Mouse (Mus musculus) retina, postnatal 7 days (tissue): ENCODE measurements around the gene Ctbp2.

Experiments used
- DNase-seq: peaks from one replicate; pipeline ENCODE4 v3.0.0-alpha.2; 2012; ENCODE audit warnings: low read depth, low spot score

The Ctbp2 gene

GRCm38 (mm10) chr7:133123999-133124700 lies at the start of gene Ctbp2:
Ctbp2 (minus strand) TSS chr7:133124354.
- peak; percentile 76 for DNase-seq

- no peak for DNase-seq
Observed at GRCm38 (mm10) chr7:133171403-133172032, 47.4 kb upstream of the Ctbp2 start.

GRCm38 (mm10) chr7:133168928-133169327 lies 44.8 kb upstream of the Ctbp2 start:
- no peak for DNase-seq

- no peak for DNase-seq
Observed at GRCm38 (mm10) chr7:133167903-133168302, 43.7 kb upstream of the Ctbp2 start.

- DNase-seq: no peak
Observed at GRCm38 (mm10) chr7:133164770-133165169, 40.6 kb upstream of the Ctbp2 start.

DNA sequence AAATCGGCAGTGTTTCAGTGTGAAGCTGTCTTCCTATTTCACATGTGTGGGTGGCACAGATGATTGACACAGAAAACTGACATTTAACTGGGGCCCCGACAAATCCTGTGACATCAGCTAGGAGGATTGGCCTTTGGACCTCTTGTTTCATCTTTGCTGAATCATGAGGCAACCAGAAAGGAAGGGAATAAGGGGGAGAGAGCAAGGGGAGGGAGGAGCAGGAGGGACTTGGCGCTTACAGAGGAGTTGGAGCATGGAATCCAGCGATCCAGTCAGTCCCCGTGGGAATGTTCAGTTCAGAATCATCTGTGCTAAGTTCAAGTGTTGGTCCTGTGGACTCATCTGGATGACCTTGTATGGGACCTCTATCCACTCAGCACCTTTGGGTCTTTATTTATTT lies 38.9 kb upstream of the Ctbp2 start:
- no peak for DNase-seq

DNA sequence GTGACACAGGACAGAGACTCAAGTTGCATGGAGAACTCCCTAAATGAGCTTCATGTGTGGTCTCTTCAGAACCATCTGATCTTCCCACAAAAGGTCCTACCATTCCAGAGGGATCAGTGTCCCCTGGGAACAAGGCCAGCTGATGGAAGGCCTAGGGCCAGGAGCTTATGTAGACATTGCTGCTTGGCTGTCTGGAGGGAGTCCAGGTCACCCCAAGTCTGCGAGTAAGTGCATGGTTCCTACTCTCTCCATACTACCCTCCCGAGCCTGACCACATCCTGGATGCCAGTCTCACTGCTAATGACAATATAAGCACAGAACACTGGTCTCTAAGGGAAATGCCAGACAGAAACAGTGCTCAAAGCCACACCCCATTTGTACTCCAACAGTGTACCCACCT lies 38.0 kb upstream of the Ctbp2 start:
- no peak for DNase-seq

DNA sequence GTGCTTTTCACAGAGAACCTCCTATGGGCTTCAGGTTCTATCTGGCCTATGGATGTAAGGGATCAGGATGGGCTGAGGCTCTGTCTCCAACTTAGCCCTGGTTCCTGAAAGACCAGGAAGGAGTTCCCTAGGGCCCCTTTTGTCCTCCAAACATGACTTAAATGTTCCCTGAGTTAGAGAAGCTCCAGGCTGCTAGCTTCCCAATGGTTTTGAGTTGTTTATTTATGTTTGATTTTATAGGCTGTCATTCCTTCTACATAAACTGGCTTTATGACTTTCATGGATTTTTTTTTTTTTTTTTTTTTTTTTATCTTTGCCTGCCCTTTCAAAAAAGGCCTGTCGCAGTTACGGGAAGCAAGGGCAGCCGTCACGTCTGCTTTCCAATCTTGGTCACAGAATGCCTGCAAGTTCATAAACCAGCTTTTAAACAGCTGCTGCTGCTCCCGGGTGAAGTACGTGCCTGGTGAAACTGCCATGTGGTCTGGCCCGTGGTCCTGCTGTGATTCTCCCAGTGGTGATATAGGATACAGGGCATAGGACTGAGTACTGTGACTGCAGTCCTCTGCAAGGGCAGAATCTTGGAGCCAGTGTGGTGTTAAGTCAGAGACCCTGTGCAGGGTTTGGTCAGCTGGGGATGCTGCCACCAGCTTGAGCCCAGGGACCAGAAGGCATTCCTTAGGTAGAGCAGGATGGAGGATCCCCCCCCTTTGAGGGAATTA lies 37.4 kb upstream of the Ctbp2 start:
- DNase-seq: no peak

GRCm38 (mm10) chr7:133159519-133159918 lies 35.4 kb upstream of the Ctbp2 start:
- no peak for DNase-seq

- DNase-seq: no peak
Observed at GRCm38 (mm10) chr7:133155621-133156020, 31.5 kb upstream of the Ctbp2 start.

GRCm38 (mm10) chr7:133154846-133155245 lies 30.7 kb upstream of the Ctbp2 start:
- no peak for DNase-seq

DNA sequence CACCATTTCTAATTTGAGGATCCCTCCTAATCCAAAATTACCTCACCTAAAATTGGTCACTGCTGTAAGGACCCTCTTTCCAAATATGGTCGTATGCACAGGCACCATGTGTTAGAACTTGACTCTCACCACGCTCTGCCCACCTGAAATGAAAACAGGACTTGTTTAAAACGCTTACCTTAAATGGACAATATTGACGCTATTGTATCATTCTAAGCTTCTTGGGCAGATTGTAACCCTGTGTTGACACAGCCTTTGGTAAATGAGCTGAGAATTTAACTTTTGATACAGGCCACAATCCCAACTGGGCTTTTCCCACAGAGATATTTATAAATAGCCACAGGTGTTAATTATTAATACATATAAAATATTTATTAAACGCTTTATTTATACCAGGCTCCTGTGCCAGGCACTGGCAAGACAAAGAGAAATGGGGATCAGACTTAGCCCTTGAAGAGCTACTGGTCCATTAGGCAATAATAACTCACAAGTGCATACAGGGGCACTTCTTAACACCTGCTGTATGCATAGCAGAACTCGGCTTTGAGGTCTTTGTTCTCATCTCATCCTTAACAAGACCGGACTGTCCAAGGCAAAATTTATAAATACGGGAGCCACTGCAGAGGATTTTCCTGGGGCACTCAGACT lies 15.7 kb upstream of the Ctbp2 start:
- no peak for DNase-seq

DNA sequence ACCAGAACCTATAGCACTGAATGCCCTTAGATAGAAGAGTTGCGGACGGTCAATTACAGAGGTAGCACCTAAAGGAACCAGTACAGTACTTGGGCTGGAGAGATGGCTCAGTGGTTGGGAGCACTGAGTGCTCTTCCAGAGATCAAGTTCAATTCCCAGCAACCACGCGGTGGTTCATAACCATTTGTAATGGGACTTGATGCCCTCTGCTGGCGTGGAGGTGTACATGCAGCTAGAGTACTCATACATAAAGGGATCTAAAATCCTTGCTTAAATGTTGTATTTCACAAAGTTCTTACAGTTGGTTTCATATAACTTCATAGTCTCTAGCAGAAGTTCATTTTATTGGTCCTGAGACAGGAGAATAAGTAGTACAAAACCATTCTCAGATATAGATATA lies 9.4 kb upstream of the Ctbp2 start:
- DNase-seq: no peak

DNA sequence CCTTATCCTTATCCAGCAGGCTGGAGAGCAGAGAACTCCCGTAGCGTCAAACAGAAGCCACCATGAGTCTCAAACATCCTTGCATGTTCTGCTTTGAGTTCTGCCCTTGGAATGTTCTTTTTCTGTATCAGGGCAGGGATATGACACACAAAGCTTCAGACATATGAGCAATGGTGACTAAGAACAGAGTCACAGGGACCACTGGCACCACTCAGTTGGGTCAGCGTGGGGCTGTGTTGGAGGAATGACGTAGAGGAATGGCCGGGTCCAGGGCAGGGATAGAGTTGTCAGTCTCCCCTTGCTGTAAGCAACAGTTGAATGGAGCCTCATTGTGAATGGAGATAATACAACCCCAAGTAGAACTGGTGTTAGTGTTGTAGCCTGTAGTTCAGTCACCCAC lies 8.5 kb upstream of the Ctbp2 start:
- DNase-seq: no peak

DNA sequence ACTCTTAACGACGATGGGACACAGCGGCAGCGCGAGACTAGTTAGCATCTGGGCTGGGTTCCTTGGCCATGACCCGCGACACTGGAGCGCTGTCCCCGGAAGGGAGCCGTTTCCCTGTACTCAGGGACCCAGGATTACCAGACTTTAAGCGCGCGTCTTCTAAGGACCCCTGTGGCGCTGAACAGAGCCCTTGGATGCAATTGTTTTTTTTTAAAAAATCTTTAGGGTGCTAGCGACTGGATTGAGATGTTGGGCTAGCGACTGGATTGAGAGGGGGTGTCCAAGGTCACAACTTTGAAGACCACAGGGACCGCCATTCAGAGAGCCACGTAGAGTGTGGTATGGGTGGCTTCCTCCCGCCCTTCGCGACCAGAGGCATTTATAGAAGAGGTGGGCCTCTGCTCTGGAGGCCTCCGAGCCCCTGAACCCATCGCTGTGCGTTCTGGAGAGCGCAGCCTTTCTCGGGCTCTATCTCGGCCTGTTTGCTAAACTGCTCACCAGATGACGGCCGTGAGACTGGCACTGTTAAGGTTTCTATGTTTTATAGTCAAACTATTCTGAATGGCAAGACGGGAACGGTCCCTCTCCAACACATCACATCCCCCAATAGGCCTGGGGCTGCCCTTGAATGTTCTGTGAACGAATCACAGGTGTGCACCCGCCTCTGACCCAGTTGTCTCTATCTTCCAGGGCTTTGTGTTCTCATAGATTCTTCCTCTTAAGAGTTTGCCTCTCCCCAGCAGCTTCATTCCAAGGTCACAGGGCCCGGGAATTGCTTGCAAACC lies 739 bp upstream of the Ctbp2 start:
- DNase-seq: no peak

DNA sequence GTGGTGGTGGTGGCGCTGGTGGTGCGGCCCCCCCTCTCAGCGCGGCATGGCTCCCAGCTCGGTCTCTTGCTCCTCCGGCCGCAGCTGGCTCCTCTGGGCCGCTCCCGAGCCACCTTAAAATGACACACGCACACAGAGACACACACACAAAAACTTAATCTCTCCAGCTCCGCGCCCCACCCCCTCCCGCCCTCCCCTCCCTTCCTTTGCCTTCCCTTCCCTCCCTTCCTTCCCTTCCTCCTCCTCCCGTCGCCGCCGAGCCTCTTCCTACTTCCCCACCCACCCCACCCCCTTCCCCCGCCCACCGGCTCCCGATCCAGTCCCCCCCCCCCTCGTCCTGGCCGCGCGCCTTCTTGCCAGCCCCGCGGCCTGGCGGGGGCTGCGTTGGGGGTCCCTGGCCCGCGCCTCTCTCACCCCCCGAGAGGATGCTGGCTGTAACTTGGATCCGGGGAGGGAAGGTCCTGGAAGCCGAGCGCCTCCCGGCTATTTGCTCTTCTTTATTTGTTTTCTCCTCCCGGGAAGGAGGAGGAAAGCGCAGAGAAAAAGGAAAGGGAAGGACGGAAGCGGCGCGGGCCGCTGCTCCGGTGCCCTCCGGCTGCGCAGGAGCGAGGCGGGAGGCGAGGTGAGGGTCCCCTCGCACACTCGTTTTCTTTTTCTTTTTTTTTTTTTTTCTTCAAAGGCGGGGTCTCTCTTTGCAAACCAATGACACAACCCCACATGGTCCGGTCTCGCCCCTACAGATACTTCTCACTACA lies 733 bp downstream of the Ctbp2 start, which contains the start of gene Fgfr2:
Gene Fgfr2 (minus strand): TSS at position 107 of the 755 bp plus-strand sequence.
- no peak for DNase-seq

DNA sequence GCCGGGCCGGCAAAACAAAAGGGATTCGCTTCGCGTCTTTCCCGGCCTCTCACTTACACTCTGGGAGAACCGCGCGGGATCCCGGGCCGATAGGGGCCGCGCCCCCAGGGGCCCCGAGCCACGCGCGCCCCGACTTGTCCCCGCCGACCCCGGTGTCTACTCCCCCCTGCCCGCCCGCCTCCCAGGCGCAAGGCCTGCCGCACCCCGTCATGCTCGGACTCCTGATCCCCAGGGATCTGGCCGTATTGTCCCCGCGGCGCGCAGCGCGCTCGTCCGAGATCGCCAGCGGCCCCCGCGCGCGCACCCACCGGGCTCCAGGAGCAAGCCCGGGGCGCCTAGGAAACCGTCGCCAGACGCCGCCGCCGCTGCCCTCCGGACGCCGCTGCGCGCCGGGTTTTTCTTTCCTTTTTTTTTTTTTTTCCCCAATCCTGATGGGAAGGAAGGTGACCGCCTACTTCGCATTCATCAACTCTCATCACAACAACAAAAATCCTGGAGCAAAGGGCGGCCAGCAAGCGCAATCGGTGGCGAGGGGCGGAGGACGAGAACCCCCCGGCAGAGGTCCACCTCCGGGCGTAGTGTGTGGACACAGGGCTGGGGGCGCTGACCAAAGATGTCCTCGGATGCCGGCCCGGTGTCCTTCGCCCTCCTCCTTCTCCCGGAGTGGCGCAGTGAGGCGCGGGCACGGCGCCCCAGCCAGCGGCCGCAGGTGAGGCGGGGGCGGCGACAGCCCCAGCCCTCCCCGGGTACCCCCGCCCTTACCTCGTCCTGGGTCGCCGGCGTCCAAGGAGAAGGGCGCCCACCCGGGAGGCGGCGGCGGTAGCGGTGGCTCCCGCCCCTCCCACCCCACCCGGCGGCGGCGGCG lies 1.5 kb downstream of the Ctbp2 start:
- DNase-seq: no peak

- DNase-seq: no peak
Observed at GRCm38 (mm10) chr7:133121661-133122378, 2.3 kb downstream of the Ctbp2 start.

DNA sequence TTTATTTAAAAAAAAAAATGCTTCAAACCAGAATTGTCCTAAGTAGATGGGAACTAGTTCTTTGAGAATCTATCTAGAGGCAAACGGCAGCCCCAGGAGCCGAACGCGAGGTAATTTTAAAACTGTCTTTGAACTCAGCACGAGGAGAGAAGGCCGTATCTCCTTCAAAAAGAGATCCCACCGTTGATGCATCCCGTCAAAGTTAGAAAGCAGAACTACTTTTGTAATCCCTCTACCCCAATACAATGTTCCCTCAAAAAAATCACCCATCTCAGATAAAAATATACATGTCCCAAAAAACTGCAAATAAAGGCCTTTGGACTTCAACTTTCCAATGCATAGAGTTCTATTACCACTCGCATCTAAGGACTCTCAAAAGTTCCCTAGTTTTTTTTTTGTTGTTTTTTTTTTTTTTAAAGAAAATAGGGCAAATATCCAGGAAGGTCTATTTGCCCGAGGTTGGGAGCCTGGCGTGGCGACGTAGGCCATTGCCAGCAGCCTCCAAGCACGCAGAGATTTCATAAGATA lies 3.0 kb downstream of the Ctbp2 start:
- DNase-seq: no peak
